Mouse (Mus musculus) lung, adult 2 months (tissue): ENCODE data around the gene Mrpl37. TPM values are rescaled to one million over a fixed set of nuclear protein-coding genes. Genes with fewer than 3 reads are reported as not detected.
A peak's percentile ranks its signal among the peaks of the same experiment; 100 is the strongest.

Source experiments
- DNase-seq: peaks from one replicate; pipeline ENCODE4 v3.0.0; 2022
- H3K4me1 ChIP-seq: fragments of 200-500 bp; 2 replicates; pipeline ENCODE4 v1.6.1; 2011; ENCODE audit warnings: low read length; ENCODE audit not compliant: control insufficient read depth, insufficient read depth
- H3K4me3 ChIP-seq: fragments of 200-500 bp; replicated peaks from 2 replicates; pipeline ENCODE3; 2011; ENCODE audit warnings: low read depth, mild to moderate bottlenecking, control low read depth, low read length; ENCODE audit errors: extremely low read depth
- CTCF ChIP-seq: fragments of 200-500 bp; IDR thresholded peaks from 2 replicates; pipeline ENCODE4 v1.5.1; 2011; ENCODE audit warnings: mild to moderate bottlenecking, low read length, control low read depth; ENCODE audit not compliant: insufficient read depth
- POLR2A ChIP-seq: fragments of 200-500 bp; IDR thresholded peaks from 2 replicates; pipeline ENCODE4 v1.6.1; 2011; ENCODE audit warnings: low read depth, mild to moderate bottlenecking, control low read depth, low read length, borderline replicate concordance; ENCODE audit errors: extremely low read depth
- WGBS: fragments of 180-500 bp; shearing (Covaris S2); methylation state at CpG from one replicate; pipeline ENCODE4 v1.1.7; 2018; 5-methylcytosine and 5-hydroxymethylcytosine counted together
- polyA plus RNA-seq: library from polyadenylated mRNA; depleted of rRNA; stranded (reverse); fragments of >200 nt; gene quantifications from 2 replicates; pipeline ENCODE4 v1.2.3, GENCODE M21; 2012

Gene Mrpl37
- polyA plus RNA-seq, 1 experiment: 51.3 TPM

GRCm38 (mm10) chr4:107067151-107067840, 628 bp upstream of the Mrpl37 start:
- peak overlapping the region; percentile 84 for H3K4me3 ChIP-seq
- H3K4me1 ChIP-seq: peaks cover 6% of the 10 kb centered on the region; the same call in 1 of the 2 replicates
- WGBS: 3% methylated on average over 33 of the region's 33 CpGs
- DNase-seq: no peak
- no peak for TF ChIP-seq POLR2A
- no peak for TF ChIP-seq CTCF

- TF ChIP-seq CTCF (no peak), POLR2A (no peak)
- H3K4me3 ChIP-seq: no peak overlapping the region
- no peak for DNase-seq
- H3K4me1 ChIP-seq: peaks cover 6% of the 10 kb centered on the region; the same call in 1 of the 2 replicates
- 85% methylated on average over 5 of the region's 5 CpGs for WGBS
Measured at GRCm38 (mm10) chr4:107064394-107065098, 2.1 kb downstream of the Mrpl37 start.

GRCm38 (mm10) chr4:107063214-107063613, 3.5 kb downstream of the Mrpl37 start:
- DNase-seq: no peak
- no peak for TF ChIP-seq CTCF
- TF ChIP-seq POLR2A: no peak
- H3K4me3 ChIP-seq: no peak overlapping the region
- H3K4me1 ChIP-seq: peaks cover 8% of the 10 kb centered on the region
- WGBS: 84% methylated on average over 3 of the region's 3 CpGs

- Histone ChIP-seq H3K4me1 (peaks cover 8% of the 10 kb centered on the region), H3K4me3 (no peak overlapping the region)
- no peak for DNase-seq
- 91% methylated on average over 4 of the region's 4 CpGs for WGBS
- no peak for TF ChIP-seq CTCF
- no peak for TF ChIP-seq POLR2A
Measured at GRCm38 (mm10) chr4:107061560-107061959, 5.1 kb downstream of the Mrpl37 start.

- DNase-seq: no peak
- TF ChIP-seq CTCF (no peak), POLR2A (no peak)
- H3K4me1 ChIP-seq: peaks cover 3% of the 10 kb centered on the region
- WGBS: 45% methylated on average over 6 of the region's 6 CpGs
- no peak overlapping the region for H3K4me3 ChIP-seq
Measured at GRCm38 (mm10) chr4:107058781-107059180, 7.9 kb downstream of the Mrpl37 start.

- no peak for DNase-seq
- 89% methylated on average over 5 of the region's 5 CpGs for WGBS
- peaks cover 3% of the 10 kb centered on the region for H3K4me1 ChIP-seq
- no peak for TF ChIP-seq POLR2A
- no peak for TF ChIP-seq CTCF
- H3K4me3 ChIP-seq: no peak overlapping the region
Measured at GRCm38 (mm10) chr4:107058346-107058745, 8.3 kb downstream of the Mrpl37 start.

- DNase-seq: no peak
- TF ChIP-seq POLR2A: no peak
- no peak for TF ChIP-seq CTCF
- H3K4me1 ChIP-seq: peaks cover 3% of the 10 kb centered on the region
- no peak overlapping the region for H3K4me3 ChIP-seq
- WGBS: 56% methylated on average over 3 of the region's 3 CpGs
Measured at GRCm38 (mm10) chr4:107056088-107056487, 10.6 kb downstream of the Mrpl37 start.

- no peak overlapping the region for H3K4me3 ChIP-seq
- TF ChIP-seq POLR2A (no peak), CTCF (no peak)
- WGBS: 61% methylated on average over 5 of the region's 5 CpGs
- no peaks in the 10 kb centered on the region for H3K4me1 ChIP-seq
- no peak for DNase-seq
Measured at GRCm38 (mm10) chr4:107052962-107053553, 13.6 kb downstream of the Mrpl37 start.

GRCm38 (mm10) chr4:107051889-107052288, 14.8 kb downstream of the Mrpl37 start:
- 57% methylated on average over 4 of the region's 4 CpGs for WGBS
- no peak for DNase-seq
- H3K4me1 ChIP-seq: no peaks in the 10 kb centered on the region
- TF ChIP-seq CTCF: no peak
- no peak for TF ChIP-seq POLR2A
- no peak overlapping the region for H3K4me3 ChIP-seq

- TF ChIP-seq CTCF (no peak), POLR2A (no peak)
- 75% methylated on average over 11 of the region's 11 CpGs for WGBS
- no peak for DNase-seq
- Histone ChIP-seq H3K4me1 (no peaks in the 10 kb centered on the region), H3K4me3 (no peak overlapping the region)
Measured at GRCm38 (mm10) chr4:107048568-107049162, 18.0 kb downstream of the Mrpl37 start.
